13 mouse cellular contexts compared by ENCODE assay signal in genomic region chr8:91948173-91948940, GRCm38 (mm10).
A peak's percentile ranks its signal among the peaks of the same experiment; 100 is the strongest.
DNase-seq lines count a peak whose midpoint lies in the region; ATAC-seq and TF ChIP-seq lines count a peak whose summit lies in the region.
"Had no signal": no experiment of that assay in that cellular context is flagged by ENCODE, and none has a peak within 500 bp of the region (broad histone marks: within the 10 kb centered on the region; RNA-seq: fewer than 3 reads in every experiment).

No protein-coding gene starts in this region.

- ATAC-seq in forebrain, embryonic 11.5 days (replicated peaks; ENCODE audit: low FRiP score), result no peak
- ATAC-seq in midbrain, embryonic 14.5 days (ENCODE audit: low FRiP score, low TSS enrichment), result no peak
- no peak for ATAC-seq in midbrain, embryonic 13.5 days
- ATAC-seq in kidney, postnatal 0 days (replicated peaks; ENCODE audit: low FRiP score, low read depth), result no peak

- H3K9ac ChIP-seq in forebrain, embryonic 11.5 days (ENCODE audit: low read length), result no peak overlapping the region
- no peak overlapping the region for H3K9ac ChIP-seq in midbrain, embryonic 14.5 days (replicated peaks; ENCODE audit: low read length)
- no peak overlapping the region for H3K9ac ChIP-seq in midbrain, embryonic 13.5 days (replicated peaks)
- no peak overlapping the region for H3K9ac ChIP-seq in kidney, postnatal 0 days (ENCODE audit: low read depth, low read length)
- H3K9ac ChIP-seq: neural tube, embryonic 13.5 days had no signal

- peaks cover 24% of the 10 kb centered on the region for H3K4me1 ChIP-seq in forebrain, embryonic 10.5 days
- H3K4me1 ChIP-seq in forebrain, embryonic 11.5 days (replicated peaks; ENCODE audit: control insufficient read depth, insufficient read depth, low read length), result no peaks in the 10 kb centered on the region
- no peaks in the 10 kb centered on the region for H3K4me1 ChIP-seq in midbrain, embryonic 14.5 days (ENCODE audit: control insufficient read depth, insufficient read depth, low read length)
- 0 out of 2 replicates have a peak, but pooled peaks cover 3% of the 10 kb centered on the region for H3K4me1 ChIP-seq in midbrain, embryonic 13.5 days (replicated peaks)
- no peaks in the 10 kb centered on the region for H3K4me1 ChIP-seq in kidney, postnatal 0 days (replicated peaks; ENCODE audit: insufficient read depth, low read length)

- H3K27ac ChIP-seq in forebrain, embryonic 10.5 days, result peak overlapping the region; percentile 32
- H3K27ac ChIP-seq in forebrain, embryonic 11.5 days (ENCODE audit: low read depth, low read length), result no peak overlapping the region
- no peak overlapping the region for H3K27ac ChIP-seq in midbrain, embryonic 14.5 days (replicated peaks; ENCODE audit: low read depth, low read length)
- H3K27ac ChIP-seq in midbrain, embryonic 13.5 days, result no peak overlapping the region
- no peak overlapping the region for H3K27ac ChIP-seq in kidney, postnatal 0 days
- H3K27ac ChIP-seq: neural tube, embryonic 13.5 days had no signal

- no peak overlapping the region for H3K4me2 ChIP-seq in forebrain, embryonic 11.5 days (ENCODE audit: low read depth, low read length, severe bottlenecking)
- H3K4me2 ChIP-seq in midbrain, embryonic 14.5 days (ENCODE audit: low read length), result no peak overlapping the region
- H3K4me2 ChIP-seq in midbrain, embryonic 13.5 days (replicated peaks), result no peak overlapping the region
- peak overlapping the region; percentile 41 for H3K4me2 ChIP-seq in kidney, postnatal 0 days (ENCODE audit: low read length)
- H3K4me2 ChIP-seq: neural tube, embryonic 13.5 days had no signal

- DNase-seq in forebrain, embryonic 10.5 days (ENCODE audit: extremely low spot score, low spot score), result peak; percentile 41
- DNase-seq in forebrain, embryonic 11.5 days (ENCODE audit: low spot score), result no peak
- DNase-seq in midbrain, embryonic 14.5 days, result peak; percentile 12
- no peak for DNase-seq in kidney, postnatal 0 days (ENCODE audit: low spot score)
- DNase-seq in heart, adult 11 months, result no peak
- no peak for DNase-seq in c-Kit-positive CD71-positive TER-119-positive erythroid progenitor cells, embryonic 14.5 days (ENCODE audit: low spot score)
- no peak for DNase-seq in T-cell, adult 2 months (ENCODE audit: low spot score)
- DNase-seq: cerebellum, postnatal 36 days; heart, adult 18-20 months; liver; right cerebral cortex, postnatal 14 days had no signal

- no peak for TF ChIP-seq CTCF in kidney, postnatal 0 days (IDR thresholded peaks at IDR 0.05; ENCODE audit: low read depth)

- WGBS in forebrain, embryonic 10.5 days, result 51% methylated on average over 18 of the region's 18 CpGs
- WGBS in forebrain, embryonic 11.5 days, result 61% methylated on average over 18 of the region's 18 CpGs
- 60% methylated on average over 18 of the region's 18 CpGs for WGBS in midbrain, embryonic 14.5 days
- WGBS in midbrain, embryonic 13.5 days, result 67% methylated on average over 18 of the region's 18 CpGs
- WGBS in kidney, postnatal 0 days, result 24% methylated on average over 18 of the region's 18 CpGs

- H3K9me3 ChIP-seq in forebrain, embryonic 10.5 days, result no peaks in the 10 kb centered on the region
- no peaks in the 10 kb centered on the region for H3K9me3 ChIP-seq in forebrain, embryonic 11.5 days (ENCODE audit: control insufficient read depth, low read length)
- H3K9me3 ChIP-seq in midbrain, embryonic 14.5 days (ENCODE audit: control insufficient read depth, low read length), result no peaks in the 10 kb centered on the region
- H3K9me3 ChIP-seq in midbrain, embryonic 13.5 days, result no peaks in the 10 kb centered on the region
- H3K9me3 ChIP-seq in kidney, postnatal 0 days (replicated peaks; ENCODE audit: low read length), result no peaks in the 10 kb centered on the region
- H3K9me3 ChIP-seq: neural tube, embryonic 13.5 days had no signal

- H3K36me3 ChIP-seq in forebrain, embryonic 10.5 days (replicated peaks), result no peaks in the 10 kb centered on the region
- H3K36me3 ChIP-seq in forebrain, embryonic 11.5 days (ENCODE audit: control insufficient read depth, insufficient read depth, low read length), result no peaks in the 10 kb centered on the region
- no peaks in the 10 kb centered on the region for H3K36me3 ChIP-seq in midbrain, embryonic 14.5 days (ENCODE audit: control insufficient read depth, insufficient read depth, low read length)
- H3K36me3 ChIP-seq in midbrain, embryonic 13.5 days, result no peaks in the 10 kb centered on the region
- H3K36me3 ChIP-seq in kidney, postnatal 0 days (ENCODE audit: insufficient read depth, low read length), result no peaks in the 10 kb centered on the region
- H3K36me3 ChIP-seq: neural tube, embryonic 13.5 days had no signal

- H3K4me3 ChIP-seq in forebrain, embryonic 10.5 days, result no peak overlapping the region
- no peak overlapping the region for H3K4me3 ChIP-seq in forebrain, embryonic 11.5 days (ENCODE audit: low read depth, low read length)
- no peak overlapping the region for H3K4me3 ChIP-seq in midbrain, embryonic 14.5 days (replicated peaks; ENCODE audit: low read depth, low read length)
- no peak overlapping the region for H3K4me3 ChIP-seq in midbrain, embryonic 13.5 days (replicated peaks)
- no peak overlapping the region for H3K4me3 ChIP-seq in kidney, postnatal 0 days (replicated peaks; ENCODE audit: low read depth, low read length)
- H3K4me3 ChIP-seq: neural tube, embryonic 13.5 days had no signal

- peaks cover 26% of the 10 kb centered on the region for H3K27me3 ChIP-seq in forebrain, embryonic 10.5 days (ENCODE audit: poor library complexity, severe bottlenecking)
- no peaks in the 10 kb centered on the region for H3K27me3 ChIP-seq in forebrain, embryonic 11.5 days (ENCODE audit: control insufficient read depth, insufficient read depth, low read length)
- H3K27me3 ChIP-seq in midbrain, embryonic 14.5 days (ENCODE audit: control insufficient read depth, insufficient read depth, low read length), result no peaks in the 10 kb centered on the region
- H3K27me3 ChIP-seq in midbrain, embryonic 13.5 days, result peaks cover 12% of the 10 kb centered on the region; the same call in 1 of the 2 replicates
- H3K27me3 ChIP-seq in kidney, postnatal 0 days (ENCODE audit: insufficient read depth, low read length), result 0 out of 2 replicates have a peak, but pooled peaks cover 4% of the 10 kb centered on the region

Comparison
In these comparisons a context has a peak if more than half of its experiments do, and no peak if none do; other contexts are left out.
1. DNase-seq: peak in forebrain, embryonic 10.5 days (single experiment) and midbrain, embryonic 14.5 days (single experiment); none in forebrain, embryonic 11.5 days (single experiment), kidney, postnatal 0 days (single experiment), heart, adult 11 months (single experiment), c-Kit-positive CD71-positive TER-119-positive erythroid progenitor cells, embryonic 14.5 days (single experiment) and T-cell, adult 2 months (single experiment).